Comparison of ENCODE assay signal across 21 mouse cellular contexts in the genomic region with DNA sequence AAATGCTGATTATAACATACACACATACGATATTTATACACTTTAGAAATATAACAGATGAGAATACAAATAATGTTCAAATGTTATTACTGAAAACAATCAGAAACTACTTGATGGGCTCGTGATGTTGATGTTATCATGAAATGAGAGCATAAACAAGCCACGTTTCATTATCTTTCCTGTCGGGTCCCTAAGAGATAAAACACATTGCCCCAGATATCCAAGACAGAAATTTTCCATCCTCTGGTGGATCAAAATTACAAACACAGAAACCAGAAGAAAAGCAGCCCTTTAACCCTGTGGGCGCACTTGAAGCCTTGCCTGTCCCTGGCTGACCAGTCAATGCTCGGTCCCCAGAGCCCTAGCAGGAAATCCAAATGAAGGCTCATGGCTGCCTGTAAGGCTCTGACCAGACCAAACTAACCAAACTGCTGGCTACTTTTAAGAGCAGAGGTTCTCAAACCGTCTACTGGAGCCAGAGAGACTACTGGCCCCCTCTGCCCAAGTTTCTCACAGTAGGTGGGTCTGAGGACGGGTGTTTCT. TPM values are rescaled to one million over a fixed set of nuclear protein-coding genes. Genes with fewer than 3 reads are reported as not detected.
DNase-seq lines count a peak whose midpoint lies in the region; ATAC-seq and TF ChIP-seq lines count a peak whose summit lies in the region.
"Had no signal": no experiment of that assay in that cellular context is flagged by ENCODE, and none has a peak within 500 bp of the region (broad histone marks: within the 10 kb centered on the region; RNA-seq: fewer than 3 reads in every experiment).

No protein-coding gene starts in this region.

- no peak overlapping the region for H3K9ac ChIP-seq in kidney, embryonic 15.5 days
- no peak overlapping the region for H3K9ac ChIP-seq in midbrain, embryonic 11.5 days (ENCODE audit: low read length)
- H3K9ac ChIP-seq in midbrain, embryonic 14.5 days (replicated peaks; ENCODE audit: low read length), result no peak overlapping the region
- H3K9ac ChIP-seq in heart, postnatal 0 days (replicated peaks; ENCODE audit: low read depth, low read length), result no peak overlapping the region
- H3K9ac ChIP-seq: embryonic facial prominence, embryonic 12.5 days; forebrain, embryonic 13.5 days had no signal

- 0 out of 2 replicates have a peak, but pooled peaks cover 2% of the 10 kb centered on the region for H3K4me1 ChIP-seq in kidney, embryonic 15.5 days
- no peaks in the 10 kb centered on the region for H3K4me1 ChIP-seq in midbrain, embryonic 11.5 days (ENCODE audit: control insufficient read depth, insufficient read depth, low read length)
- no peaks in the 10 kb centered on the region for H3K4me1 ChIP-seq in midbrain, embryonic 14.5 days (ENCODE audit: control insufficient read depth, insufficient read depth, low read length)
- H3K4me1 ChIP-seq in heart, postnatal 0 days (ENCODE audit: control insufficient read depth, insufficient read depth), result peaks cover 43% of the 10 kb centered on the region
- H3K4me1 ChIP-seq: embryonic facial prominence, embryonic 12.5 days; forebrain, embryonic 13.5 days; limb, embryonic 10.5 days had no signal

- WGBS in kidney, embryonic 15.5 days, result 73% methylated on average over 8 of the region's 8 CpGs
- WGBS in midbrain, embryonic 11.5 days, result 86% methylated on average over 8 of the region's 8 CpGs
- 89% methylated on average over 8 of the region's 8 CpGs for WGBS in midbrain, embryonic 14.5 days
- WGBS in heart, postnatal 0 days, result 45% methylated on average over 8 of the region's 8 CpGs

- H3K9me3 ChIP-seq in kidney, embryonic 15.5 days (replicated peaks), result no peaks in the 10 kb centered on the region
- H3K9me3 ChIP-seq in midbrain, embryonic 11.5 days (ENCODE audit: control insufficient read depth, low read length), result no peaks in the 10 kb centered on the region
- H3K9me3 ChIP-seq in midbrain, embryonic 14.5 days (ENCODE audit: control insufficient read depth, low read length), result no peaks in the 10 kb centered on the region
- H3K9me3 ChIP-seq in heart, postnatal 0 days (replicated peaks; ENCODE audit: control insufficient read depth, low read length), result no peaks in the 10 kb centered on the region
- H3K9me3 ChIP-seq: embryonic facial prominence, embryonic 12.5 days; forebrain, embryonic 13.5 days; hindbrain, embryonic 10.5 days; limb, embryonic 10.5 days; megakaryocyte, embryonic 14.5 days had no signal

- 0 out of 2 replicates have a peak overlapping the region, but pooled peaks have one; percentile 18 for H3K27ac ChIP-seq in kidney, embryonic 15.5 days
- no peak overlapping the region for H3K27ac ChIP-seq in midbrain, embryonic 11.5 days (ENCODE audit: low read depth, low read length)
- no peak overlapping the region for H3K27ac ChIP-seq in midbrain, embryonic 14.5 days (replicated peaks; ENCODE audit: low read depth, low read length)
- H3K27ac ChIP-seq in heart, postnatal 0 days (ENCODE audit: low read depth), result peak overlapping the region; percentile 61
- H3K27ac ChIP-seq: embryonic facial prominence, embryonic 12.5 days; forebrain, embryonic 13.5 days; hindbrain, embryonic 10.5 days; hindbrain, postnatal 0 days; limb, embryonic 10.5 days had no signal

- H3K27me3 ChIP-seq in kidney, embryonic 15.5 days, result no peaks in the 10 kb centered on the region
- H3K27me3 ChIP-seq in midbrain, embryonic 11.5 days (ENCODE audit: control insufficient read depth, insufficient read depth, low read length), result no peaks in the 10 kb centered on the region
- H3K27me3 ChIP-seq in midbrain, embryonic 14.5 days (ENCODE audit: control insufficient read depth, insufficient read depth, low read length), result no peaks in the 10 kb centered on the region
- no peaks in the 10 kb centered on the region for H3K27me3 ChIP-seq in heart, postnatal 0 days (ENCODE audit: control insufficient read depth, insufficient read depth, low read length)
- H3K27me3 ChIP-seq: embryonic facial prominence, embryonic 12.5 days; forebrain, embryonic 13.5 days; megakaryocyte, embryonic 14.5 days had no signal

- ATAC-seq in kidney, embryonic 15.5 days (replicated peaks; ENCODE audit: low FRiP score), result no peak
- ATAC-seq in midbrain, embryonic 11.5 days (ENCODE audit: low FRiP score), result no peak
- no peak for ATAC-seq in midbrain, embryonic 14.5 days (ENCODE audit: low FRiP score, low TSS enrichment)
- ATAC-seq in heart, postnatal 0 days (ENCODE audit: insufficient read depth, low read depth), result no peak
- ATAC-seq: forebrain, embryonic 13.5 days; hindbrain, postnatal 0 days had no signal

- DNase-seq in gastrocnemius, postnatal 25 days, result peak; percentile 26
- DNase-seq in gastrocnemius, adult 8-10 months (ENCODE audit: low spot score in 2 of 2), result no peak
- no peak for DNase-seq in kidney, adult 18-20 months
- peak; percentile 10 for DNase-seq in midbrain, embryonic 11.5 days (ENCODE audit: low spot score, missing footprints)
- no peak for DNase-seq in midbrain, embryonic 14.5 days
- DNase-seq in heart, postnatal 0 days (ENCODE audit: low spot score), result no peak
- no peak for DNase-seq in cerebellum, postnatal 25 days
- DNase-seq: adrenal gland, adult 2 months; cerebellum, adult 9-11 months; kidney, adult 9 months; lung, adult 2 months; right cerebral cortex, postnatal 25 days; thymus, adult 2 months had no signal

- H3K4me2 ChIP-seq in kidney, embryonic 15.5 days, result no peak overlapping the region
- H3K4me2 ChIP-seq in midbrain, embryonic 11.5 days, result no peak overlapping the region
- H3K4me2 ChIP-seq in midbrain, embryonic 14.5 days (ENCODE audit: low read length), result no peak overlapping the region
- no peak overlapping the region for H3K4me2 ChIP-seq in heart, postnatal 0 days (ENCODE audit: low read depth, low read length)
- H3K4me2 ChIP-seq: embryonic facial prominence, embryonic 12.5 days; forebrain, embryonic 13.5 days had no signal

- no peak overlapping the region for H3K4me3 ChIP-seq in kidney, embryonic 15.5 days (replicated peaks)
- no peak overlapping the region for H3K4me3 ChIP-seq in midbrain, embryonic 11.5 days (ENCODE audit: low read depth, low read length)
- no peak overlapping the region for H3K4me3 ChIP-seq in midbrain, embryonic 14.5 days (replicated peaks; ENCODE audit: low read depth, low read length)
- H3K4me3 ChIP-seq in heart, postnatal 0 days (ENCODE audit: low read depth, low read length), result no peak overlapping the region
- H3K4me3 ChIP-seq: embryonic facial prominence, embryonic 12.5 days; erythroblast, embryonic 14.5 days; forebrain, embryonic 13.5 days; hindbrain, embryonic 10.5 days; limb, embryonic 10.5 days; megakaryocyte, embryonic 14.5 days had no signal

- TF ChIP-seq EP300 in heart, postnatal 0 days (IDR thresholded peaks at IDR 0.05; ENCODE audit: low read depth), result no peak

- no peak for TF ChIP-seq CTCF in heart, postnatal 0 days (IDR thresholded peaks at IDR 0.05; ENCODE audit: low read depth)

- peaks cover 10% of the 10 kb centered on the region for H3K36me3 ChIP-seq in kidney, embryonic 15.5 days
- no peaks in the 10 kb centered on the region for H3K36me3 ChIP-seq in midbrain, embryonic 11.5 days (ENCODE audit: control insufficient read depth, insufficient read depth, low read length)
- no peaks in the 10 kb centered on the region for H3K36me3 ChIP-seq in midbrain, embryonic 14.5 days (ENCODE audit: control insufficient read depth, insufficient read depth, low read length)
- H3K36me3 ChIP-seq in heart, postnatal 0 days (replicated peaks; ENCODE audit: control insufficient read depth, insufficient read depth, low read length), result peaks cover 10% of the 10 kb centered on the region; the same call in 1 of the 2 replicates

RNA-seq across cellular contexts. Expression of a gene that starts 13.4 kb away (rescaled TPM):
- total RNA-seq in gastrocnemius, postnatal 25 days (2021), result 100 to 1,000 TPM; 115 to 131 TPM
- 100 to 1,000 TPM; 112 to 134 (median 121) TPM for total RNA-seq in gastrocnemius, adult 8-10 months (2022)
- polyA plus RNA-seq in kidney, embryonic 15.5 days (2015; fragmentation: Nextera tagmentation; extraction: Ambion mirVana), result 319 and 327 TPM in 2 replicates
- 224 and 249 TPM in 2 replicates for polyA plus RNA-seq in midbrain, embryonic 11.5 days (2014; fragmentation: Nextera tagmentation; extraction: Ambion mirVana)
- 126 and 132 TPM in 2 replicates for polyA plus RNA-seq in midbrain, embryonic 14.5 days (2014; fragmentation: Nextera tagmentation; extraction: Ambion mirVana)
- total RNA-seq in heart, postnatal 0 days (2014; rRNA removed; ENCODE audit: low replicate concordance), result 126 and 370 TPM in 2 replicates
- polyA plus RNA-seq in heart, postnatal 0 days (2015; fragmentation: Nextera tagmentation; extraction: Ambion mirVana), result 755 and 772 TPM in 2 replicates

RNA-seq across cellular contexts. Expression of a gene that starts 13.5 kb away (rescaled TPM):
- 10 to 100 TPM; 27.7 to 28.4 TPM for total RNA-seq in gastrocnemius, postnatal 25 days (2021)
- total RNA-seq in gastrocnemius, adult 8-10 months (2022), result 10 to 100 TPM; 15.3 to 33.5 (median 22.2) TPM
- polyA plus RNA-seq in kidney, embryonic 15.5 days (2015; fragmentation: Nextera tagmentation; extraction: Ambion mirVana), result 79.3 and 91.9 TPM in 2 replicates
- 84.3 and 89.8 TPM in 2 replicates for polyA plus RNA-seq in midbrain, embryonic 11.5 days (2014; fragmentation: Nextera tagmentation; extraction: Ambion mirVana)
- 27.7 and 29.7 TPM in 2 replicates for polyA plus RNA-seq in midbrain, embryonic 14.5 days (2014; fragmentation: Nextera tagmentation; extraction: Ambion mirVana)
- total RNA-seq in heart, postnatal 0 days (2014; rRNA removed; ENCODE audit: low replicate concordance), result 20.9 and 28.4 TPM in 2 replicates
- polyA plus RNA-seq in heart, postnatal 0 days (2015; fragmentation: Nextera tagmentation; extraction: Ambion mirVana), result 79.2 and 82.6 TPM in 2 replicates

RNA-seq across cellular contexts. Expression of a gene that starts 17.0 kb away (rescaled TPM):
- 1 to 10 TPM; 1.5 to 2.0 TPM for total RNA-seq in gastrocnemius, postnatal 25 days (2021)
- total RNA-seq in gastrocnemius, adult 8-10 months (2022), result 1 to 10 TPM; 2.3 to 3.0 (median 2.5) TPM
- polyA plus RNA-seq in kidney, embryonic 15.5 days (2015; fragmentation: Nextera tagmentation; extraction: Ambion mirVana), result 8.9 and 9.9 TPM in 2 replicates
- 12.0 and 15.5 TPM in 2 replicates for polyA plus RNA-seq in midbrain, embryonic 11.5 days (2014; fragmentation: Nextera tagmentation; extraction: Ambion mirVana)
- polyA plus RNA-seq in midbrain, embryonic 14.5 days (2014; fragmentation: Nextera tagmentation; extraction: Ambion mirVana), result 14.4 and 16.9 TPM in 2 replicates
- 5.4 and 7.8 TPM in 2 replicates for total RNA-seq in heart, postnatal 0 days (2014; rRNA removed; ENCODE audit: low replicate concordance)
- 5.8 and 6.8 TPM in 2 replicates for polyA plus RNA-seq in heart, postnatal 0 days (2015; fragmentation: Nextera tagmentation; extraction: Ambion mirVana)

Comparison
In these comparisons a context has a peak if more than half of its experiments do, and no peak if none do; other contexts are left out.
1. DNase-seq: peak in gastrocnemius, postnatal 25 days (single experiment) and midbrain, embryonic 11.5 days (single experiment); none in gastrocnemius, adult 8-10 months (0 of 2), kidney, adult 18-20 months (single experiment), midbrain, embryonic 14.5 days (single experiment), heart, postnatal 0 days (single experiment) and cerebellum, postnatal 25 days (0 of 2).
2. H3K27ac ChIP-seq: peak in kidney, embryonic 15.5 days (single experiment) and heart, postnatal 0 days (single experiment); none in midbrain, embryonic 11.5 days (single experiment) and midbrain, embryonic 14.5 days (single experiment).